Mouse (Mus musculus) MEL (cell line): ENCODE data around the gene Fscn1.

Source experiments
- BHLHE40 ChIP-seq: IDR thresholded peaks from 2 replicates; pipeline ENCODE4 v1.6.1; 2012; ENCODE audit warnings: low read depth, mild to moderate bottlenecking, inconsistent platforms, low read length, improper control_type of control experiment, borderline replicate concordance
- CTCF ChIP-seq, 3 experiments: IDR thresholded peaks in 2 of 3; conservative IDR thresholded peaks in 1 of 3; 2 replicates each; pipeline ENCODE4 v1.5.1; 2011 to 2012; ENCODE audit warnings: low read length in 3 of 3, low read depth in 2 of 3, mild to moderate bottlenecking in 2 of 3, improper control_type of control experiment in 1 of 3, inconsistent platforms in 1 of 3, mixed read lengths in 1 of 3, moderate library complexity in 1 of 3; ENCODE audit not compliant: control insufficient read depth in 1 of 3, insufficient read depth in 1 of 3, poor library complexity in 1 of 3, severe bottlenecking in 1 of 3
- GABPA ChIP-seq: IDR thresholded peaks from 2 replicates; pipeline ENCODE4 v1.6.1; 2012; ENCODE audit warnings: low read depth, mild to moderate bottlenecking, inconsistent platforms, low read length, improper control_type of control experiment, moderate library complexity
- GATA1 ChIP-seq: IDR thresholded peaks from 2 replicates; pipeline ENCODE4 v1.6.1; 2011; ENCODE audit warnings: low read depth, low read length, improper control_type of control experiment
- JUND ChIP-seq: IDR thresholded peaks from 2 replicates; pipeline ENCODE4 v1.6.1; 2011; ENCODE audit warnings: low read depth, mild to moderate bottlenecking, improper control_type of control experiment, low read length
- MAZ ChIP-seq: IDR thresholded peaks from 2 replicates; pipeline ENCODE4 v1.6.1; 2012; ENCODE audit warnings: low read depth, mild to moderate bottlenecking, inconsistent platforms, low read length, improper control_type of control experiment
- MXI1 ChIP-seq: IDR thresholded peaks from 2 replicates; pipeline ENCODE4 v1.6.1; 2011; ENCODE audit warnings: mild to moderate bottlenecking, low read depth, low read length, improper control_type of control experiment
- NRF1 ChIP-seq: IDR thresholded peaks from 2 replicates; pipeline ENCODE4 v1.6.1; 2014; ENCODE audit warnings: low read depth, mild to moderate bottlenecking, inconsistent platforms, low read length, improper control_type of control experiment, moderate library complexity; ENCODE audit not compliant: poor library complexity, insufficient read depth, severe bottlenecking
- POLR2A ChIP-seq, 2 experiments: IDR thresholded peaks; 2 replicates each; pipeline ENCODE4 v1.6.1; 2011 to 2012; ENCODE audit warnings: low read length in 2 of 2, mild to moderate bottlenecking in 2 of 2, control low read depth in 1 of 2, improper control_type of control experiment in 1 of 2, low read depth in 1 of 2, moderate library complexity in 1 of 2; ENCODE audit not compliant: control insufficient read depth in 1 of 2, insufficient read depth in 1 of 2, poor library complexity in 1 of 2
- POLR2AphosphoS2 ChIP-seq: IDR thresholded peaks from 2 replicates; pipeline ENCODE4 v1.6.1; 2011; ENCODE audit warnings: low read length, improper control_type of control experiment
- POLR2AphosphoS5 ChIP-seq: IDR thresholded peaks from 2 replicates; pipeline ENCODE4 v1.6.1; 2012; ENCODE audit warnings: low read depth, borderline replicate concordance, mild to moderate bottlenecking, inconsistent platforms, low read length, moderate library complexity, mixed read lengths
- ZC3H11A ChIP-seq: IDR thresholded peaks from 2 replicates; pipeline ENCODE4 v1.6.1; 2012; ENCODE audit warnings: low read depth, mild to moderate bottlenecking, inconsistent platforms, low read length, improper control_type of control experiment

DNA sequence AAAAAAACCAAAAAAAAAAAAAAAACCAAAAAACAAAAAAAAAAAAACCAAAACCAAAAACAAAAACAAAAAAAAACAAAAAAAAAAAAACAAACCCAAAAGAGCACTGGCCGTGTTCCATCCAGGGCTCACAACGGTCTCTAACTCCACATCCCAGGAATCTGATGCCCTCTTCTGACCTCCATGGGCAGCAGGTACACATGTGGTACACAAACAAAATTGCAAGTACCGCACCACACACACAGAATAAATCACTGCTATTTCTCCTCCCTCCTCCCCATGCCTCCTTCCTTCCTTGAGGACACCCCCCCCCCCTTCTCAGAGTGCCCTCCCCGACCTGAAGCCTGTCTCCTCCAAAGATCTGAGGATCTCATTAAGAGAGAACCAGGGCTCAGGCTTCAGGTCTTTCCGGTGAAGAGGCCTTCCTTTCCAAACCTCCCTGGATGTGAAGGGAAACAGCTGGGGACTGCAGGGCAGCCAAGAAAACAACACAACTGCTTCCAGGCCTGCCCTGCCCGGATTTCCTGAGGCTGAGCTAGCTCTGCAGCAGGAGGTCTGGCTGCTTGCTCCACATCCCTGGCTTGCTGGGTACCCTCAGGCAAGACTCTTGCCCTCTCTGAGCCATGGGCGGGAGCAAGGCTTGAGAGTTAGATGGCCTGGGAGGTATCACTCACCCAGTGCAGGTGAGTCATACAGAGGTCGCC is 15.0 kb upstream of the Fscn1 start:
- TF ChIP-seq POLR2A (IDR thresholded peaks at IDR 0.05; ENCODE audit: control insufficient read depth in 1 of 2, insufficient read depth in 1 of 2, low read depth in 1 of 2, low read length in 2 of 2, poor library complexity in 1 of 2) (no peak), BHLHE40 (no peak), CTCF (IDR thresholded peaks at IDR 0.05 in 2 of 3, conservative IDR thresholded peaks at IDR 0.05 in 1 of 3; ENCODE audit: control insufficient read depth in 1 of 3, insufficient read depth in 1 of 3, low read depth in 2 of 3, low read length in 3 of 3, poor library complexity in 1 of 3, severe bottlenecking in 1 of 3) (no peak), ZC3H11A (no peak), POLR2AphosphoS5 (no peak), GABPA (no peak), NRF1 (no peak), JUND (no peak), GATA1 (no peak), POLR2AphosphoS2 (no peak), MAZ (no peak), MXI1 (no peak)
